Mouse (Mus musculus): ENCODE measurements around the gene Cox7b. TPM values are rescaled to one million over a fixed set of nuclear protein-coding genes. Genes with fewer than 3 reads are reported as not detected.

Cox7b gene
- polyA plus RNA-seq, 1 experiment, result 306 TPM

Other genes starting within 250 kb of the Cox7b start
- gene Atrx, start 86.3 kb upstream of the Cox7b start, polyA plus RNA-seq (2012; rRNA removed), result 28.5 and 36.7 TPM in 2 replicates
- 12.2 and 15.4 TPM in 2 replicates for gene Magt1, start 3.8 kb upstream of the Cox7b start, polyA plus RNA-seq (2012; rRNA removed)
- 10.7 and 11.9 TPM in 2 replicates for gene Atp7a, start 11.6 kb downstream of the Cox7b start, polyA plus RNA-seq (2012; rRNA removed)
- 0.82 and 1.0 TPM in 2 replicates for gene Tlr13, start 127.5 kb downstream of the Cox7b start, polyA plus RNA-seq (2012; rRNA removed)
- 112 and 147 TPM in 2 replicates for gene Pgk1, start 171.4 kb downstream of the Cox7b start, polyA plus RNA-seq (2012; rRNA removed)
- 7.1 and 7.9 TPM in 2 replicates for gene Taf9b, start 205.5 kb downstream of the Cox7b start, polyA plus RNA-seq (2012; rRNA removed)
- gene Fnd3c2, start 239.7 kb downstream of the Cox7b start, polyA plus RNA-seq (2012; rRNA removed), result not detected in 2 replicates

All from gonadal fat pad, adult 2 months (tissue).